Mouse (Mus musculus): ENCODE results near the gene Trim43c. TPM values are rescaled to one million over a fixed set of nuclear protein-coding genes. Genes with fewer than 3 reads are reported as not detected.

The Trim43c gene
- not detected for polyA plus RNA-seq (2014; fragmentation: Illumina TruSeq; extraction: RNeasy Lipid Tissue Mini Kit (QIAGEN cat#74804); ENCODE audit: insufficient read depth, low read depth, low replicate concordance)

GRCm38 (mm10) chr9:88838864-88839263 is at the start of gene Trim43c:
Trim43c (plus strand) TSS chr9:88839164.

Other genes with a start within 250 kb of the Trim43c start
- gene Mthfsl, start 118.9 kb upstream of the Trim43c start, polyA plus RNA-seq (2014; fragmentation: Illumina TruSeq; extraction: RNeasy Lipid Tissue Mini Kit (QIAGEN cat#74804); ENCODE audit: insufficient read depth, low read depth, low replicate concordance) = 39.9 TPM
- gene Bcl2a1d, start 107.2 kb upstream of the Trim43c start, polyA plus RNA-seq (2014; fragmentation: Illumina TruSeq; extraction: RNeasy Lipid Tissue Mini Kit (QIAGEN cat#74804); ENCODE audit: insufficient read depth, low read depth, low replicate concordance) = 27.6 TPM
- 27.3 TPM for gene Bcl2a1a, start 117.7 kb downstream of the Trim43c start, polyA plus RNA-seq (2014; fragmentation: Illumina TruSeq; extraction: RNeasy Lipid Tissue Mini Kit (QIAGEN cat#74804); ENCODE audit: insufficient read depth, low read depth, low replicate concordance)

Data from lung, adult 10 weeks (tissue).